Mouse (Mus musculus) hematopoietic stem cell, adult 5-6 weeks (primary cell): Measurements from ENCODE around the gene Ano1. TPM values are rescaled to one million over a fixed set of nuclear protein-coding genes. Genes with fewer than 3 reads are reported as not detected.

Experiments used
- ATAC-seq, 2 experiments: fragments of 125-278 bp in 1 of 2; replicated peaks in 1 of 2; 2 replicates each; pipeline ENCODE4 v1.8.0; 2016 to 2017; ENCODE audit warnings: inconsistent platforms in 2 of 2, mild to moderate bottlenecking in 2 of 2, moderate number of reproducible peaks in 2 of 2, low read depth in 1 of 2, moderate TSS enrichment in 1 of 2; ENCODE audit not compliant: low FRiP score in 2 of 2, poor library complexity in 2 of 2, severe bottlenecking in 2 of 2, insufficient read depth in 1 of 2, low TSS enrichment in 1 of 2
- total RNA-seq: library from RNA; stranded (forward); fragments of 172-1452, 232-1000 nt; gene quantifications from 2 replicates; pipeline ENCODE4 v1.2.3, GENCODE M21; 2017

Ano1 gene
- total RNA-seq, 1 experiment from 2014 or later = 0.50 TPM

- no peak for ATAC-seq
Observed at GRCm38 (mm10) chr7:144627606-144628333, 124.0 kb downstream of the Ano1 start.

DNA sequence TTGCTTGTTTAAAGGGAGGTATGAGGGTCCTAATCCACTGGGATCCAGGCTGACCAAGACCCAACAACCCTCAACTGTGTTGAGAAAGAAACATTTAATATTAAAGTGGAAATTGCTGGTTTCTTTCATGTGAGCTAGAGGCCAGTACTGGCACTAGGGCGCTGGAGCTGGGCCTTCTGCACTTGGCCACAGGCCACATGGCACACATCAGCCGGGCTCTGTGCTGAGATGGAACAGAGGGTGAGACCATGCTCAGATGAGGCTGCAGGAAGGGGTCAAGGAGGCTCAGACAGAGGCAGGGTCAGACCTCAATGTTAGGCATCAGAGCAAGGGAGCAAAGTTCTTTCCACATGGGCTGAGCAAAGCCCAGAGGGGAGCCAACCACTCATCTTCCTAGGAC lies 125.7 kb downstream of the Ano1 start:
- ATAC-seq = no peak

- ATAC-seq = no peak
Observed at GRCm38 (mm10) chr7:144620721-144621681, 130.8 kb downstream of the Ano1 start.

- no peak for ATAC-seq
Observed at GRCm38 (mm10) chr7:144620315-144620714, 131.5 kb downstream of the Ano1 start.

DNA sequence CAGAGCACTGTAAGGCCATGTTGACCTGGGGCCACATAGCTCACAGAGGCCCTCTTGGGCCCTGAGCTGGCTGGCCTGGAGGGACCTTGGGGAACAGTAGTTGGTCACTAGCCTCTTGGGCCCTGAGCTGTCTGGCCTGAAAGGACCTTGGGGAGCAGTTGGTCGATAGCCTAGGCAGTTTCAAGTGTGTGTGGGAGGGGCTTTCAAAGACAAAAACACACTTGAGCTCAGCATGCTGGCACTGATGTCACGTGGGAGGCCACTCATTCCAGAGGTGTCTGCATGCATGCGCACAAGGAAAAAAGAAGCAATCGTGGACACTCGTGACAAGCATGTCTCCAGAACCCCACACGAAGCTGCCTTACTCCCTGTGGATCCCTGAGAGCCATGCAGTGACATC lies 136.4 kb downstream of the Ano1 start:
- no peak for ATAC-seq

- ATAC-seq = 0 out of 4 replicates have a peak, but pooled peaks have one; percentile 18 to 47
Observed at GRCm38 (mm10) chr7:144612829-144613228, 138.9 kb downstream of the Ano1 start.

DNA sequence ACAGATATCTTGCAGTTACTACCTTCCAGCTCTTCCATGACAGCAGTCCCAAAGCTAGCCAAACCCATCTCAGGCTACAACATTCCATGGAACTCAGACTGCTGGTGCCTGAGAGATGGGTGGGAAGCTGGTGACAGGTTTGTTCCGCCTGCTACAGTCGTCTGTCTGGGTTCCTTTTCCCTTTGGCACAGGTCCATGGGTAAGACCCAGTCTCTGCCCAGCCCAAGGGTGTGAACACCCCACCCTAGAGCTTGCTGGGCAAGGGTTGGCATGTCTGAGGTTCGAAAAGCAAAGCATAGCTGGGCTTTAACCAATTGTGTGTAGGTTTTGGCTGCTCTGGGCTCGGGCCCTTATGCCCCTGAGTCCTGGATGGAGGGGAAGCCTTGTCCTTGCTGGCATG lies 139.4 kb downstream of the Ano1 start:
- no peak for ATAC-seq

GRCm38 (mm10) chr7:144611595-144611994 lies 140.2 kb downstream of the Ano1 start:
- no peak for ATAC-seq

- ATAC-seq = no peak
Observed at GRCm38 (mm10) chr7:144609568-144609967, 142.2 kb downstream of the Ano1 start.

DNA sequence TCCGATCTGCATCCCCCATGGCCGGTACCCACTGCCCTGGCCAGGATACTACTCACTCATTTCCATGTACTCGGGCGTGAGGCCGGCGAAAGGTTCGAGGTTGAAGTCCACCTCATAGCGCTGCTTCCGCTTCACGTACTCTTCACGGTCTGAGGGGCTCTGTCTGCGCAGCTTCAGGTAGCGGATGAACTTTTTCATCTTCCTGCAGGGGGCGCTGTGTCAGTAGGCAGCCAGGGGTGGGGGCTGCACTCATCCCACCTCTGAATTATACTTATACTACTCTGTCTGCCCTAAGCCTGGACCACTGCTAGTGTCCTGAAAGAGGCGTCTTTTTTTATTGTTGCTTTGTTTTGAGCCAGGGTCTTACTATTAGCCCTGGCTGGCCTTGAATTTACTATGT lies 143.9 kb downstream of the Ano1 start:
- no peak for ATAC-seq

DNA sequence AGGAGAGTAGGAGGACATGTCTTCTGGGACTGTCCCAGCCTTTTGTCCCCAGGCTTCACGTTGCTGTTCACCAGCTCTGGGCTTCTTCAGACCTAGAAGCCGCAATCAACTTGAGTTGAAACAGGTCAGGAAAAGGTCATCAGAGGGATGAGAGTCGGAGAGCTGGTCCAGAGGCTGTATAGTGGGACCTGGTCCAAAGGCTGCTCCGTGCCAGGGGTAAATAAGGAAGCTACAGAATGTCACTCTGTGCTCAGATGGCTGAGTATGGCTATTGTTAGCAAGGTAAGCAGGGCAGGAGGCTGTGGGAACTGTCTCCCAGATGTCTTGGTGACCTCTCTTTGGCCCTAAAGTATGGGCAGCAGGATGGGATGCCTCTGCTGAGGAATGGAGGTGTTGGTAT lies 147.0 kb downstream of the Ano1 start:
- ATAC-seq = no peak

DNA sequence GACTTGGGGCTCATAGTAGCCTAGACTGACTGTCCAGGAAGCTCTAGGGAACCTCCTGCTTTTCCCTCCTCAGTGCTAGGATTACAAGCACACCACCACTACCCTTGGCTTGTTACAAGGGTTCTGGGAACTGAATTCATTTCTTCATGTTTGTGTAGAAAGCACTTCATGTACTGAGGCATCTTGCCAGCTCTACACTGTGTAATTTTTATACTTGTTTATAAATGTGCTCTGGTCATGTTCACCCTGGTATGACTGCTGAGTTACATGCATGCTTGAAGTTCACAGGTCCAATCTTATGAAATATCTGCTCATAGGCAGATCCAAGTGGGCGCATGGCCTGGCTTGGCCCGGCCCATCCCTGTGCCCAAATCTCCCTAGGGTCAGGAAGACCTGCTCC lies 147.5 kb downstream of the Ano1 start:
- ATAC-seq = no peak

- ATAC-seq = no peak
Observed at GRCm38 (mm10) chr7:144600333-144600900, 151.4 kb downstream of the Ano1 start.

DNA sequence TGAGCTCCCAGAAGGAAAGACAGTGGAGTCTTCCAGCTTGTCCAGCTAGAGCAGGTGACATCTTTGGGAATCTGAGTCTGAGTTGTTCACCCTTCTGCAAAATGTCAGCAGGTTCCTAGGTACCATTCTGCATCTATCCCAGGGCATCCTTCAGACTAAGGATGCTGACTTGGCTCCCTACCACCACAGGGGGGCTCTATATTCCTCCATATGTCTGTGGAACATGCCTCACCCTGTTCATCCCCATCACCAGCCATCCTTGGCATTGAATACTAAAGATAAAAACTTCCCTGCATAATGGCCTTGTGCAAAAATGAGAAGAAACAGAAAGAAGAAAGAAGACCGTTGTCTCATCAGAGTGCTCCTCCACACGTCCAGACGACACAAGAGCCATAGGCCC lies 162.3 kb downstream of the Ano1 start:
- no peak for ATAC-seq

DNA sequence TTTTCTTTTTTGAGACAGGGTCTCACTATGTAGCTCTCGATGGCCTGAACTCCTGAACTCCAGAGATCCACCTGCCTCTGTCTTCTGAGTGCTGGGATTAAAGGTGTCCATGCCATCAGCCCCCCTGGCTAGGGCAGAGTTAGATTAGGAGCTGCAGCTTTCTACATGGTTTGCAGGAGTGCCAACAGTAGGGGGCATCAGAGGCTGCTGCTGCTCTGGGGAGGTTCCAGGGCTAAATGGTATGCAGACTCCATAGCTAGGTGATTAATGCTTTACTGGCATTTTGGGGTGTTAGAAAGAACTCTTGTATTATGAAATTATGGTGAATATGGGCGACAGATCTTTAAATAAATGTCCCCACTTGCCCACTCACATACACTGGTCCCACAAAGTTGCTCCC lies 164.5 kb downstream of the Ano1 start:
- ATAC-seq = no peak

- ATAC-seq = peak in 1 of 2 experiments; percentile 21; a peak in 1 of 4 replicates
Observed at GRCm38 (mm10) chr7:144585648-144586047, 166.1 kb downstream of the Ano1 start.

GRCm38 (mm10) chr7:144583619-144584018 lies 168.2 kb downstream of the Ano1 start:
- ATAC-seq = 0 out of 4 replicates have a peak, but pooled peaks of 1 of the 2 experiments have one; percentile 24
